ENCODE assay signal across 10 mouse cellular contexts in genomic region chr1:71938323-71939007, GRCm38 (mm10).
DNase-seq lines count a peak whose midpoint lies in the region; ATAC-seq lines count a peak whose summit lies in the region.
"Had no signal": no experiment of that assay in that cellular context is flagged by ENCODE, and none has a peak within 500 bp of the region (broad histone marks: within the 10 kb centered on the region; RNA-seq: fewer than 3 reads in every experiment).

No protein-coding gene starts in this region.

- peak; percentile 16 for DNase-seq in embryonic facial prominence, embryonic 14.5 days (ENCODE audit: low spot score)
- no peak for DNase-seq in embryonic facial prominence, embryonic 10.5 days (ENCODE audit: low spot score)
- DNase-seq in c-Kit-positive CD71-negative TER-119-negative erythroid progenitor cells, embryonic 14.5 days (ENCODE audit: low read depth), result peak; percentile 44
- no peak for DNase-seq in liver, embryonic 13.5 days
- no peak for DNase-seq in cerebellum, adult 9-10 months
- no peak for DNase-seq in cerebellum, postnatal 14 days
- DNase-seq in ovary, postnatal 14 days (ENCODE audit: low spot score), result no peak
- DNase-seq: cerebellum, postnatal 36 days; forebrain, postnatal 0 days had no signal

- H3K4me3 ChIP-seq in embryonic facial prominence, embryonic 14.5 days (ENCODE audit: low read depth, low read length), result no peak overlapping the region
- no peak overlapping the region for H3K4me3 ChIP-seq in embryonic facial prominence, embryonic 10.5 days
- H3K4me3 ChIP-seq in liver, embryonic 13.5 days (replicated peaks), result no peak overlapping the region

- WGBS in embryonic facial prominence, embryonic 14.5 days, result 57% methylated on average over 12 of the region's 12 CpGs
- WGBS in embryonic facial prominence, embryonic 10.5 days, result 71% methylated on average over 12 of the region's 12 CpGs
- WGBS in liver, embryonic 13.5 days (ENCODE audit: insufficient replicate concordance), result 4% methylated on average over 12 of the region's 12 CpGs

- H3K9ac ChIP-seq in embryonic facial prominence, embryonic 14.5 days (ENCODE audit: low read depth, low read length), result no peak overlapping the region
- no peak overlapping the region for H3K9ac ChIP-seq in liver, embryonic 13.5 days
- H3K9ac ChIP-seq: forebrain, postnatal 0 days had no signal

- H3K36me3 ChIP-seq in embryonic facial prominence, embryonic 14.5 days (ENCODE audit: control insufficient read depth, insufficient read depth, low read length), result no peaks in the 10 kb centered on the region
- no peaks in the 10 kb centered on the region for H3K36me3 ChIP-seq in embryonic facial prominence, embryonic 10.5 days (replicated peaks)
- H3K36me3 ChIP-seq in liver, embryonic 13.5 days, result no peaks in the 10 kb centered on the region

- ATAC-seq in embryonic facial prominence, embryonic 14.5 days (ENCODE audit: low read depth), result no peak
- peak; percentile 39; the same call in 1 of the 2 replicates for ATAC-seq in liver, embryonic 13.5 days (ENCODE audit: low read depth)
- peak; percentile 84 for ATAC-seq in monocyte, adult 5-6 weeks (replicated peaks; ENCODE audit: insufficient number of reproducible peaks, low FRiP score, low TSS enrichment, poor library complexity, severe bottlenecking)
- ATAC-seq: forebrain, postnatal 0 days had no signal

- no peak overlapping the region for H3K4me2 ChIP-seq in embryonic facial prominence, embryonic 14.5 days (ENCODE audit: low read depth, low read length)
- H3K4me2 ChIP-seq in liver, embryonic 13.5 days, result 0 out of 2 replicates have a peak overlapping the region, but pooled peaks have one; percentile 6

- H3K27me3 ChIP-seq in embryonic facial prominence, embryonic 14.5 days (replicated peaks; ENCODE audit: control insufficient read depth, insufficient read depth, low read length), result no peaks in the 10 kb centered on the region
- no peaks in the 10 kb centered on the region for H3K27me3 ChIP-seq in embryonic facial prominence, embryonic 10.5 days (replicated peaks; ENCODE audit: low read depth, poor library complexity, severe bottlenecking)
- no peaks in the 10 kb centered on the region for H3K27me3 ChIP-seq in liver, embryonic 13.5 days

- no peaks in the 10 kb centered on the region for H3K9me3 ChIP-seq in embryonic facial prominence, embryonic 14.5 days (ENCODE audit: control insufficient read depth, low read length)
- H3K9me3 ChIP-seq in embryonic facial prominence, embryonic 10.5 days, result no peaks in the 10 kb centered on the region
- H3K9me3 ChIP-seq in liver, embryonic 13.5 days (replicated peaks), result no peaks in the 10 kb centered on the region

- H3K4me1 ChIP-seq in embryonic facial prominence, embryonic 14.5 days (ENCODE audit: control insufficient read depth, insufficient read depth, low read length), result peaks cover 5% of the 10 kb centered on the region; the same call in 1 of the 2 replicates
- peaks cover 27% of the 10 kb centered on the region for H3K4me1 ChIP-seq in embryonic facial prominence, embryonic 10.5 days
- peaks cover 28% of the 10 kb centered on the region for H3K4me1 ChIP-seq in liver, embryonic 13.5 days (replicated peaks)

- H3K27ac ChIP-seq in embryonic facial prominence, embryonic 14.5 days (replicated peaks; ENCODE audit: low read depth, low read length), result no peak overlapping the region
- no peak overlapping the region for H3K27ac ChIP-seq in embryonic facial prominence, embryonic 10.5 days (replicated peaks)
- no peak overlapping the region; the same call in 1 of the 2 replicates for H3K27ac ChIP-seq in liver, embryonic 13.5 days

Comparison
In these comparisons a context has a peak if more than half of its experiments do, and no peak if none do; other contexts are left out.
1. DNase-seq: peak in embryonic facial prominence, embryonic 14.5 days (single experiment) and c-Kit-positive CD71-negative TER-119-negative erythroid progenitor cells, embryonic 14.5 days (single experiment); none in embryonic facial prominence, embryonic 10.5 days (single experiment), liver, embryonic 13.5 days (single experiment), cerebellum, adult 9-10 months (single experiment), cerebellum, postnatal 14 days (0 of 2) and ovary, postnatal 14 days (single experiment).